Mouse (Mus musculus) hematopoietic stem cell, adult 5-6 weeks (primary cell): ENCODE results near the gene Nppa. TPM values are rescaled to one million over a fixed set of nuclear protein-coding genes. Genes with fewer than 3 reads are reported as not detected.

Experiments used
- ATAC-seq, 2 experiments: fragments of 125-278 bp in 1 of 2; replicated peaks in 1 of 2; 2 replicates each; pipeline ENCODE4 v1.8.0; 2016 to 2017; ENCODE audit warnings: inconsistent platforms in 2 of 2, mild to moderate bottlenecking in 2 of 2, moderate number of reproducible peaks in 2 of 2, low read depth in 1 of 2, moderate TSS enrichment in 1 of 2; ENCODE audit not compliant: low FRiP score in 2 of 2, poor library complexity in 2 of 2, severe bottlenecking in 2 of 2, insufficient read depth in 1 of 2, low TSS enrichment in 1 of 2
- total RNA-seq: library from RNA; stranded (forward); fragments of 172-1452, 232-1000 nt; gene quantifications from 2 replicates; pipeline ENCODE4 v1.2.3, GENCODE M21; 2017

Nppa gene
- total RNA-seq: not detected in 2 replicates

DNA sequence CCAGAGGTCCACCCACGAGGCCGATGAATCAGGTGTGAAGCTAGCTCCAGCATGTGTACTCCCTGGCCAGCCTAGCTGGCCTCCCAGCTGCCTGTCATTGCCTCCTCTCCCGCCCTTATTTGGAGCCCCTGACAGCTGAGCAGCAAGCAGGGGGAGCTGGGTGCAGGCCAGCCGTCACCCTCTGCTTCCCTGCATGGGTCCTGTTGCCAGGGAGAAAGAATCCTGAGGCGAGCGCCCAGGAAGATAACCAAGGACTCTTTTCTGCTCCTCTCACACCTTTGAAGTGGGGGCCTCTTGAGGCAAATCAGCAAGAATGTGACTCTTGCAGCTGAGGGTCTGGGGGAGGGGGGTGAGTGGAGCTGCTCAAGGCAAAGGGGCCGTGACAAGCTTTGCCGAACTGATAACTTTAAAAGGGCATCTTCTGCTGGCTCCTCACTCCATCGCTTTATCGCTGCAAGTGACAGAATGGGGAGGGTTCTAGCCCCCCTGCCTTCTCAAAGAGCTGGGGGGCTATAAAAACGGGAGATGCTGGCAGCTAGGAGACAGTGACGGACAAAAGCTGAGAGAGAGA, at the start of gene Nppa:
TSS of gene Nppa (plus strand) at position 521 of the 571 bp plus-strand sequence.
- no peak for ATAC-seq

DNA sequence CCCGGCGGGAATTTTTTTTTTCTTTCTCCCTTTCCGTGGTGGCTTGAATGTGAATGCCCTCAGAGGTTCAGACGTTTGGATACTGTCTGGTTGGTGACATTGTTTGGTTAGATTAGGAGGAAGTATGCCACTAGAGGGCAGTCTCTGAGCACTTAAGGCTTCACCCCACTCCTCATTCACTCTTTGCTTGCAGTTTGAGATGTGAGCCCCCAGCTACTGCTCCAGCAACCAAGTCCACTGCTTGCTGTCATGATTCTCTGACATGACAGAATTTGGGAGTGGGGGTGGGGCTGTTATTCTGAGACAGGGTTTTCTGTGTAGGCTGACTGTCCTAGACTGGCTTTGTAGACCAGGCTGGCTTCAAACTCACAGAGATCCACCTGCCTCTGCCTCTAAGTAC, 46.9 kb upstream of the Nppa start:
- ATAC-seq: peak; percentile 69 to 84

DNA sequence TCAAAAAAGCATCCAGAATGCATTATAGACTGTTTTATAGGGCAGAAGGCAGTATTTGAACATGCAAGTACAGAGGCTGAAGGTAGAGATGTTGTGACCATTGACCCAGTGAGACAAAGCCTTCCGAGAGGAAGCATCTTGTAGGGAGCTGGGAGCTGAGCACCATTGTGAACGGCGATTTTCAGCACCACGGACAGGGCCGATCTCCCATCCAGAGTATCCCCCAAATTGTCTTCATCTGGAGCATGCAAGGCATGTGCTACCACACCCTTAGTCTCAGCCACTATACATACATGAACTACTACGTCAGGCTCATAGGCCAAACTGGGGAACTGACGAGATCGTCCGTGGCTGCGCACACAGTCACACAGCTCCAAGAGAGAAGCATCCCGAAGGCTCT, 43.4 kb upstream of the Nppa start:
- ATAC-seq: no peak

- peak; percentile 85 to 89 for ATAC-seq
Observed at GRCm38 (mm10) chr4:147959881-147960831, 40.4 kb upstream of the Nppa start.

DNA sequence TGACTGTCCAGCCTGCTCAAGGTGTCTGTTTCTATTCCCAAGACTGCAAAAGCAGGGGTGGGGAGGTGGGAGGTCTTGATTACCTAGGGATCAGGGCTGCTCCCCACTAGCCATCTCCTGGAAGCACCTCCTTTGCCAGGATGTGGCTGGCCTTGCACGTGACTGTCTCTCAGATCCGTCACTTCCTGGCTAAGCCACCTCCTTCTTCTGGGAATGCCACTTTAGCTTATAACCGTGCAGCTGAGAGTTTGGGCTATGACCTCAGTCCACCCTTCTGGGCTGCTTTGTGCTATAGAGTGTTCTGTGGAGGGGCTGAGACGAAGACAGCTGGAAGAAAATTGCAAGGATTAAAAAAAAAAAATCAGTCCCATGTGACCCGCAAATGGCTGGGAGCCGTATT, 37.7 kb upstream of the Nppa start:
- ATAC-seq: no peak

GRCm38 (mm10) chr4:147963623-147964022, 36.9 kb upstream of the Nppa start:
- no peak for ATAC-seq

- no peak for ATAC-seq
Observed at GRCm38 (mm10) chr4:147965712-147966111, 34.8 kb upstream of the Nppa start.

DNA sequence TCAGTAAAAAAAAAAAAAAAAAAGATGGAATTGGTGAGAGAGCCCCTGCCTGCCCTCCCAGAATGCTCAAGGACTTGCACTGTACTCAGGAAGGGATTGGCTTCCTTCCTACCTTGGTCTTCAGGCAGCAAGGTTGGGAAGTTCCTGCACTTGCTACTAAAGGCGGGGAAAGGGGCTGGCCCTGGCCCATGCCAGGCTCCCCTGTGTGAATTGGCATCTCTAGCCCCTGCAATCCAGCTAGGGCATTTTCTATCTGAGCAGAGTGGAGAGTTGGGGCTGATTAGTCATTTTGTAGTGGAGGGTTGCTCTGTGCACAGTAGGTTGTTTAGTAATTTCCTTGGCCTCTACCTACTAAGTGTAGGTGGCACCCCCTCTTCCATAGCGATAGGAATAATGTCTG, 31.7 kb upstream of the Nppa start:
- no peak for ATAC-seq

DNA sequence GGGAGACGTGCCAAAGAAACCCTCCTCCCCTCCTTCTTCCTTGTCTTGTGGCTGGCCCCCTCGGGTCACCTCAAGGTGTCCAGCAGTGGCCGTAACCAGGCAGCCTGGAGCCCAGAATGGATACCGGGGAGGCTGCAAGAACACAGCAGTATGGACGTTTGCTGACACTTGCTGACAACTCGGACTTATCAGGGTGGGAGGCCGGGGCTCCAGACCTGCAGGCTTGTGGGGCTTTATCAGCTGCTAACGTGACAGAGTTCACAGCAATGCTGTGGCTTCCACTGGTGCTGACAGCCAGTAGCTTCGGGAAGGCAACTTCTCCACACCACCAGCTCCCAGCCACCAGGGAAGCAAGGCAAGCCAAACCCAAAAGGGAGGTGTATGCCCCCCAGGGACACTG, 31.2 kb upstream of the Nppa start:
- ATAC-seq: no peak

- no peak for ATAC-seq
Observed at GRCm38 (mm10) chr4:147976237-147976636, 24.3 kb upstream of the Nppa start.

- ATAC-seq: no peak
Observed at GRCm38 (mm10) chr4:147977726-147978125, 22.8 kb upstream of the Nppa start.

DNA sequence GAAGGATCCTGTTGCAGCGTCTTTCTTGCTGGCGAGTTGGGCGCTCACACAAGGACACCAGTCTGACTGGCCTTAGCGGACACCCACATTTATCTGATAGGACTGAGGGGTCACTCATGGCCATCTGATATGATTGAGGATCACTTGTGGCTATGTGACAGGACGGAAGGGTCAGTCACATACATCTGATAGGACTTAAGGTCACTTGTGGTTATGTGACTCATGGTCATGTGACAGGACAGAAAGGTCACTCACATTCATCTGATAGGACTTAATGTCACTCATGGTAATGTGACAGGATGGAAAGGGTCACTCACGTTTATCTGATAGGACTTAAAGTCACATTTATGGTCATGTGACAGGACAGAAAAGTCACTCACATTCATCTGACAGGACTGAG, 22.1 kb upstream of the Nppa start:
- no peak for ATAC-seq

- ATAC-seq: no peak
Observed at GRCm38 (mm10) chr4:147979441-147979860, 21.1 kb upstream of the Nppa start.

GRCm38 (mm10) chr4:147985205-147986132, 15.1 kb upstream of the Nppa start, which contains the start of gene Nppb:
Gene Nppb (plus strand): TSS chr4:147985788.
- peak in 1 of 2 experiments; percentile 57; a peak in 1 of 4 replicates for ATAC-seq

- 0 out of 4 replicates have a peak, but pooled peaks of 1 of the 2 experiments have one; percentile 4 for ATAC-seq
Observed at GRCm38 (mm10) chr4:147993571-147994095, 6.9 kb upstream of the Nppa start.

DNA sequence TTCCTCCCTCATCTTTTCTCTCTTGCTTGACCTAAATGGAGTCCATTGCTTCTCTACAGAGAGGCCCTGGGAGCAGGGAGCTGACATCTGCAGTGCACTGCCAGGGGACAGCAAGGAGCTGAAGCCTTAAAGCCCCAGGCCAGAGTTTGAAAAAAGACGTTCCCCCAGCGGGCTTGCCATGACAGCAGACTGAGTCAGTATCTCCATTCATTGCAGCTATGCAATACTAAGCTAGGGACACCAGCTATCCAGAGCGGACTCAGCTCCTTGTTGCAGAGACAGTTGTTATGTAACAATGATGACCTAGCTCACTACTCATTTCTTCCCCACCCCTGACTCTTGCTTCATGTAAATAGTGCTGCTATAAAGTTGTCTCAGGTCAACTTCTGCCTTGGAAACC, 5.2 kb upstream of the Nppa start:
- no peak for ATAC-seq

DNA sequence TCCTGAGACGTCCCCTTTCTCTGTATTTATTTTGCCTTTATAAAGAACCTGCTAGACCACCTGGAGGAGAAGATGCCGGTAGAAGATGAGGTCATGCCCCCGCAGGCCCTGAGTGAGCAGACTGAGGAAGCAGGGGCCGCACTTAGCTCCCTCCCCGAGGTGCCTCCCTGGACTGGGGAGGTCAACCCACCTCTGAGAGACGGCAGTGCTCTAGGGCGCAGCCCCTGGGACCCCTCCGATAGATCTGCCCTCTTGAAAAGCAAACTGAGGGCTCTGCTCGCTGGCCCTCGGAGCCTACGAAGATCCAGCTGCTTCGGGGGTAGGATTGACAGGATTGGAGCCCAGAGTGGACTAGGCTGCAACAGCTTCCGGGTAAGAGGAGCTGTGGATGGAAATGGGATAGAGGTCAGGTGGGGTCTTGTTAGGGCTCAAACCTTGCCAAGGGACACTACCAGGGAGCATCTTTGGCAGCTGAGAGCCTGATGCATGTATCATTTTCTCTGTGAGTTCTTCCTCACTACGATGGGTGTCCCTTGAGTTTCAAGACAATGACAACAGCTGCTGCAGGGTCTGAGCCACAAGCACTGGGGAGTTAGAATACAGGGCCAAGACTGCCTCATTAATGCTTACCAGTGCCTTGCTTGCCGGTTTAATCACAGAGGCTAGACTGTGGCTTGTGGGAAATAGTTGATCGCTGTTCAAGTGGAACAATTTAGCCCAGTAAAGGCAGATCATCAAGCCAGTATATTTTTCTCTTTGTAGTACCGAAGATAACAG, 679 bp downstream of the Nppa start:
- no peak for ATAC-seq
